Mouse (Mus musculus) bone marrow macrophage, adult 2 months (primary cell): ENCODE data around the gene Ksr2.

ENCODE experiments used
- CTCF ChIP-seq: IDR thresholded peaks from 2 replicates; pipeline ENCODE4 v1.5.1; 2012; ENCODE audit warnings: low read depth, mild to moderate bottlenecking, low read length, moderate library complexity
- POLR2A ChIP-seq: IDR thresholded peaks from 2 replicates; pipeline ENCODE4 v1.6.1; 2012; ENCODE audit warnings: mild to moderate bottlenecking, low read depth, low read length, borderline replicate concordance

GRCm38 (mm10) chr5:117667314-117667713 lies 253.5 kb downstream of the Ksr2 start:
- TF ChIP-seq POLR2A (no peak), CTCF (no peak)
